Mouse (Mus musculus): ENCODE measurements at regions not wholly inside any gene's neighbourhood (a gene's known extent, or its start where the extent isn't known, plus 50 kb on each side); places are given as distances from the start of the nearest gene placed in this dataset.

DNA sequence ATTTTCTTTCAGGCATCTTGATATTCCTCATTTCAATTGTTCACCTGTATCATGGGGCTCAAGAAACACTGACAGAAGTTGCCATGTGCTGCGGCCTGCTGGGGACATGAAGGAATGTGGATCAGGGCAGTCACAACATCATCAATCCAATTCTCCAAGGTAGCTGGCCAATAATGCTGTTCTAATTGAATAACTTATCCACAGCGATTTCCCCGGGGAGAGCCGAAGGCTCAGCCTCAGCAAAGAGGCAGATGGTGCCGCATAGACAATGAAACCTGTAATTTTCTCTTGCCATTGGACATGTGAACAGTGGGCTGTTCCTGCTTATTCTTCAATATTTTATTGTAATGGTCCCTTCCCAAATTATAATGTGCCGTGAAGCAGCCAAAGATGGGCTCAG lies 429.1 kb upstream of the Klf12 start:
- Histone ChIP-seq H3K9me3 (no peaks in the 10 kb centered on the region), H3K4me2 (no peak overlapping the region), H3K9ac (no peak overlapping the region), H3K36me3 (no peaks in the 10 kb centered on the region), H3K4me1 (no peaks in the 10 kb centered on the region), H3K27me3 (no peaks in the 10 kb centered on the region), H3K27ac (no peak overlapping the region), H3K4me3 (no peak overlapping the region)
- no peak for ATAC-seq (ENCODE audit: insufficient number of reproducible peaks, low FRiP score, low TSS enrichment, low read depth)
- 86% methylated on average over 6 of the region's 6 CpGs for WGBS

GRCm38 (mm10) chr14:100665361-100665955 lies 381.0 kb upstream of the Klf12 start:
- no peaks in the 10 kb centered on the region for H3K27me3 ChIP-seq

DNA sequence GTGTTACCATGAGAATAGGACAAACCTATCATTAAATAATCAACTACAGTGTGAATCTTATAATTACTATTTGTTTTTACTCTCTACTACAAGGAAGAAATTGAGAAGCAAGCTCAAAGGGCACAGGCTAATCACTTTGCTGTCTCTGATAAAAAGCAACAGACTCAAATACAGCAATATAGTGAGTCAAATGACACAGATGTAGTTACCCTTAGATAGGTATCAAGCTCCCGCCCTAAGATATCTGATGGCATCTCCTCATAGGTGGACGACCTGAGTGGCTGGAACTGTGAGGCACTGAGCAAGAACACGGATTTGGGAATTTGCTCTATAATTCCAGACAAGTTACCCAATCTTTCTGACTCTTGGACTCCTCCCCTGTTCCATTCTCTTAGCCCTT lies 379.7 kb upstream of the Klf12 start:
- 65% methylated on average over 3 of the region's 3 CpGs for WGBS
- Histone ChIP-seq H3K4me2 (no peak overlapping the region), H3K27ac (no peak overlapping the region), H3K27me3 (no peaks in the 10 kb centered on the region), H3K9me3 (no peaks in the 10 kb centered on the region), H3K9ac (no peak overlapping the region), H3K4me3 (no peak overlapping the region), H3K36me3 (no peaks in the 10 kb centered on the region), H3K4me1 (no peaks in the 10 kb centered on the region)
- no peak for ATAC-seq (ENCODE audit: insufficient number of reproducible peaks, low FRiP score, low TSS enrichment, low read depth)

More at GRCm38 (mm10) chr14:100665361-100665955, 381.0 kb upstream of the Klf12 start:
- no peaks in the 10 kb centered on the region for H3K9me3 ChIP-seq
- WGBS: 36% methylated on average over 9 of the region's 9 CpGs
- no peaks in the 10 kb centered on the region for H3K36me3 ChIP-seq
- H3K27ac ChIP-seq: no peak overlapping the region
- ATAC-seq (ENCODE audit: insufficient number of reproducible peaks, low FRiP score, low TSS enrichment, low read depth): no peak
- no peak overlapping the region for H3K9ac ChIP-seq
- no peaks in the 10 kb centered on the region for H3K4me1 ChIP-seq
- no peak overlapping the region for H3K4me2 ChIP-seq
- H3K4me3 ChIP-seq: no peak overlapping the region

- no peak overlapping the region for H3K27ac ChIP-seq
- no peak overlapping the region for H3K4me2 ChIP-seq
- H3K4me3 ChIP-seq: no peak overlapping the region
- H3K27me3 ChIP-seq: no peaks in the 10 kb centered on the region
- H3K9ac ChIP-seq: no peak overlapping the region
- ATAC-seq (ENCODE audit: insufficient number of reproducible peaks, low FRiP score, low TSS enrichment, low read depth): no peak
- no peaks in the 10 kb centered on the region for H3K4me1 ChIP-seq
- H3K36me3 ChIP-seq: no peaks in the 10 kb centered on the region
- H3K9me3 ChIP-seq: no peaks in the 10 kb centered on the region
- 64% methylated on average over 2 of the region's 2 CpGs for WGBS
These were observed 357.6 kb upstream of the Klf12 start for GRCm38 (mm10) chr14:100642076-100642475.

GRCm38 (mm10) chr14:100634521-100634920 lies 350.0 kb upstream of the Klf12 start:
- no peak overlapping the region for H3K27ac ChIP-seq
- H3K36me3 ChIP-seq: no peaks in the 10 kb centered on the region
- H3K4me1 ChIP-seq: no peaks in the 10 kb centered on the region
- no peak for ATAC-seq (ENCODE audit: insufficient number of reproducible peaks, low FRiP score, low TSS enrichment, low read depth)
- no peak overlapping the region for H3K4me2 ChIP-seq
- no peak overlapping the region for H3K4me3 ChIP-seq
- 66% methylated on average over 6 of the region's 6 CpGs for WGBS
- no peak overlapping the region for H3K9ac ChIP-seq
- no peaks in the 10 kb centered on the region for H3K27me3 ChIP-seq
- H3K9me3 ChIP-seq: no peaks in the 10 kb centered on the region

DNA sequence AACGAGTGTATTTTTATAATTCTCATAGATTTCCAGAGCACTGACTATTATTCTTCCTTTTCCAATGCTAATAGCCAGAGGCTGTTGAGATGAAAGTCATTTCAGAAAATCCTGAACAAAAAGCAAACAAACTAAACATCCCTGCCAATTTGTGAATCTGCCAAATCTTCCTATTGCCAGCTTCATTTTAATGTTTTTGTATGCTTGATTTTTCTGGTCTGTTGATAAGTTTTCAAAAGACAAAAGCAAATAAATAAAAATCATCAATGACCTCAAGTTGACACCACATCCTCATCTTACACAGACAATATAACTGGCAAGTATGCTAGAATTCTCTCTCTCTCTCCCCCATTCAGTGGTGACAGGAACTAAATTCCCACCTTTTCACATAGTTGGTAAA lies 347.2 kb upstream of the Klf12 start:
- H3K9ac ChIP-seq: no peak overlapping the region
- no peaks in the 10 kb centered on the region for H3K27me3 ChIP-seq
- no peak overlapping the region for H3K27ac ChIP-seq
- no peak overlapping the region for H3K4me2 ChIP-seq
- H3K4me3 ChIP-seq: no peak overlapping the region
- no peaks in the 10 kb centered on the region for H3K9me3 ChIP-seq
- ATAC-seq (ENCODE audit: insufficient number of reproducible peaks, low FRiP score, low TSS enrichment, low read depth): no peak
- no peaks in the 10 kb centered on the region for H3K36me3 ChIP-seq
- 42% methylated on average over 1 of the region's 1 CpGs for WGBS
- no peaks in the 10 kb centered on the region for H3K4me1 ChIP-seq

- WGBS: 60% methylated on average over 6 of the region's 6 CpGs
- Histone ChIP-seq H3K4me1 (no peaks in the 10 kb centered on the region), H3K9ac (no peak overlapping the region), H3K27me3 (no peaks in the 10 kb centered on the region), H3K4me3 (no peak overlapping the region), H3K9me3 (no peaks in the 10 kb centered on the region), H3K36me3 (no peaks in the 10 kb centered on the region), H3K4me2 (no peak overlapping the region), H3K27ac (no peak overlapping the region)
- ATAC-seq (ENCODE audit: insufficient number of reproducible peaks, low FRiP score, low TSS enrichment, low read depth): no peak
These were observed 345.7 kb upstream of the Klf12 start for GRCm38 (mm10) chr14:100630197-100630596.

- WGBS: 66% methylated on average over 2 of the region's 2 CpGs
- Histone ChIP-seq H3K36me3 (no peaks in the 10 kb centered on the region), H3K27me3 (no peaks in the 10 kb centered on the region), H3K4me3 (no peak overlapping the region), H3K9me3 (no peaks in the 10 kb centered on the region), H3K27ac (no peak overlapping the region), H3K9ac (no peak overlapping the region), H3K4me2 (no peak overlapping the region), H3K4me1 (no peaks in the 10 kb centered on the region)
- ATAC-seq (ENCODE audit: insufficient number of reproducible peaks, low FRiP score, low TSS enrichment, low read depth): no peak
These were observed 343.0 kb upstream of the Klf12 start for GRCm38 (mm10) chr14:100627523-100627922.

GRCm38 (mm10) chr14:100619656-100620030 lies 335.2 kb upstream of the Klf12 start:
- H3K27ac ChIP-seq: no peak overlapping the region
- H3K9ac ChIP-seq: no peak overlapping the region
- 50% methylated on average over 1 of the region's 1 CpGs for WGBS
- ATAC-seq (ENCODE audit: insufficient number of reproducible peaks, low FRiP score, low TSS enrichment, low read depth): no peak
- H3K9me3 ChIP-seq: no peaks in the 10 kb centered on the region
- no peak overlapping the region for H3K4me3 ChIP-seq
- H3K4me2 ChIP-seq: no peak overlapping the region
- H3K4me1 ChIP-seq: 0 out of 2 replicates have a peak, but pooled peaks cover 5% of the 10 kb centered on the region
- H3K27me3 ChIP-seq: no peaks in the 10 kb centered on the region
- no peaks in the 10 kb centered on the region for H3K36me3 ChIP-seq

DNA sequence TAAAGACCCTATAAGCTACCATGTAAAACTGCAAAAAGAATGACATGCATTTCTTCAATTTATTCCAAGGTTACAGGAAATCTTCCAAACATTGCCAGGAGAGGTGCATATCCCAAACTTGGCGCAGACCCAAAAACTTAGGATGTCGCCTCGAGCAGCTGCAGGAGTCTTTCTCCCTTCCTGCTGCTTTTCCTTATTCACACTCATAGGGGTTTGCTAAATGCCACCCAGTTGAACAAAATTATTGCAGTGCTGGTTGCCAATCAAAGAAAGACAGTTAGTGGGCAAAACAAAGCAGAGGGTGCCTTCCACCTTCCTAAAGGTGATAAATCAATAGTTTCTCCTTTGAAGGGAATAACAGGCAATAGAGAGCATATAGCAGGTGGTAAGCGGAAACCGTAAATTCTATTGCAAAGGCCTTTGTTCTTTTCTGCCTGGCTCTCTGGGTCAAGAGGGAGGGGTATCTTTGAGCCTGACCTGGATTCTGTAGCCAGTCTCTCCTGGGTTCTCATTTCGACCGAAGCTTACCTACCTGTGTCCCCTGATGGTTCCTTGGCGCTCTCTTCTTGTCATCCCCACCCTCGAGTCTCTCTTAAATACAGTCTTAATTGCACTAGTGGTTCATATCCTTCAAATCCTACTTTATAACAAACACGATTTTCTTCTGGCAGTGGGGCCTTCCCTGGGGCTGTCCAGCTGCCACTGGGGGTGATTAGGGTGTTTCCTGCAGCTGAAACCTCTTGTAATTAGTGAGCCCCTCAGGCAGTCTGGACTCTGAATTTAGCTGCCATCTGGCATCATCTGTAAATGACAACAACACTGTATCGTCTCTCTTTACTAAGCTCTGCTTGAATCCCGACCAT lies 334.5 kb upstream of the Klf12 start:
- no peak for ATAC-seq (ENCODE audit: insufficient number of reproducible peaks, low FRiP score, low TSS enrichment, low read depth)
- 22% methylated on average over 12 of the region's 12 CpGs for WGBS

DNA sequence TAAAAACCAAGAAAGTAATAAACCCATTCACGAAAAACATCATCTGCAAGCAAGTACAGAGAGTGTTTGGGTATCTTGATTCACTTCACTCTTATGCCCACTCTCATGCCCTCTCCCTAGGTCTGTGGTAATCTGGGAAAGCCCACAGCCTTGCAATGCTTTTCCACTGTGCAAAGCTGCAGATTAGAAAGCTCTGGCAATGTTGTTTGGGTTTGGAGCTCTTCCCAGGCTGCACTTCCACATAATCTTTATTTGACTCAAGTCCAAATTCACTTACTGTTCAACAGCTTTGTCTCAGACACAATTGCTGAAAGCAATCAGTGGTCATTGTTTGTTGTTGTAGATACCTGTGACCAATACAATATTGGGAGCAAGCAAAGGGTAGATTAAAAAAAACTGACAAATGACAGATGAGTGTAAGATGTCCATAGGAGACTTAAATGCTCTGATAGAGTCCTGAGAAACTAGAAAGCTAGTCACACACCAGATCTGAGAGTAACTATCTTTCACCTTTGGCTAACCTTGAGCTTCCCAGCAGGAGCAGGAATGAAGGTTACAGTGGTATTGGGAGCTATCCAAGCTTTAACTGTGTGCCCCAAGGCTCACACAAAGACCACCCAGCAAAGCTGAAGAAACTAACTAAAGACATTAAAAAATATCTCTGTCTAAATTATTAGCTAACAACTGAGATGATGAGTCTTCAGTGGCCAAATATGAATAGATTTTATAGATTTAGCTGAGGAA lies 325.7 kb upstream of the Klf12 start:
- Histone ChIP-seq H3K4me3 (no peak overlapping the region), H3K36me3 (no peaks in the 10 kb centered on the region), H3K4me1 (no peaks in the 10 kb centered on the region), H3K27me3 (no peaks in the 10 kb centered on the region), H3K27ac (no peak overlapping the region), H3K9ac (no peak overlapping the region), H3K9me3 (no peaks in the 10 kb centered on the region), H3K4me2 (no peak overlapping the region)
- no peak for ATAC-seq (ENCODE audit: insufficient number of reproducible peaks, low FRiP score, low TSS enrichment, low read depth)
- WGBS: 80% methylated on average over 1 of the region's 1 CpGs

More for the DNA sequence above, 334.5 kb upstream of the Klf12 start:
- H3K27me3 ChIP-seq: no peaks in the 10 kb centered on the region
- no peak overlapping the region for H3K4me2 ChIP-seq
- no peak overlapping the region for H3K9ac ChIP-seq
- H3K9me3 ChIP-seq: no peaks in the 10 kb centered on the region
- H3K27ac ChIP-seq: no peak overlapping the region
- 0 out of 2 replicates have a peak, but pooled peaks cover 5% of the 10 kb centered on the region for H3K4me1 ChIP-seq
- no peak overlapping the region for H3K4me3 ChIP-seq
- no peaks in the 10 kb centered on the region for H3K36me3 ChIP-seq

DNA sequence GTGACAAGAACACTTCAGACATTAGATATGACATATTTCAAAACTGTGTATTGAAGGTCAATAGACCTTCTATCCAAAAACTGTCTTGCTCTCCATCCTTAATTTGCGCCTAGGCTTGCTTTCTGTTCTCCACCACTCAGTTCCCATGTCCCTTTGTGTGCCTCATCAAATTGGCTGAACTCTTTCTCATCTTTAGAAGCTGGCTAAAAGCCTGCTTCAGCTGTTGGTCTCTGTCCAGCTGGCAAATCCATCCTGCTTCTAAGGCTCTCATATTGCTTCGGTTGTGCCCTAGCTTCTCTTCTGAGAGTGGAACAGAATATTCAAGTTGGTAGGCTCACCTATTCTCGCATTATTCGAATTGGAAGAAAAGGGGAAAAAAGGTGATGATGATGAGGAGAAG lies 322.6 kb upstream of the Klf12 start:
- Histone ChIP-seq H3K4me3 (no peak overlapping the region), H3K4me1 (no peaks in the 10 kb centered on the region), H3K27ac (no peak overlapping the region), H3K9me3 (no peaks in the 10 kb centered on the region), H3K9ac (no peak overlapping the region), H3K36me3 (no peaks in the 10 kb centered on the region), H3K27me3 (no peaks in the 10 kb centered on the region), H3K4me2 (no peak overlapping the region)
- ATAC-seq (ENCODE audit: insufficient number of reproducible peaks, low FRiP score, low TSS enrichment, low read depth): no peak
- 72% methylated on average over 4 of the region's 4 CpGs for WGBS

All from limb, embryonic 15.5 days (tissue).